Mouse (Mus musculus): ENCODE results near the gene Zfp933. TPM values are rescaled to one million over a fixed set of nuclear protein-coding genes. Genes with fewer than 3 reads are reported as not detected.
"Not testable (repeated sequence)": the region's sequence is repeated elsewhere in the genome, so short reads cannot be mapped to it uniquely, and the experiment has no call there.

Gene Zfp933
- total and polyA plus RNA-seq, 2 experiments from 2014 or later: 3.5 to 7.1 TPM

- ATAC-seq (ENCODE audit: insufficient read depth, low read depth) (no peak), DNase-seq (ENCODE audit: low spot score) (no peak)
- H3K9me3 ChIP-seq (replicated peaks; ENCODE audit: control insufficient read depth, low read length): 0 out of 2 replicates have a peak, but pooled peaks cover 4% of the 10 kb centered on the region
- no peak overlapping the region for H3K27ac ChIP-seq (ENCODE audit: low read depth)
- TF ChIP-seq CTCF (IDR thresholded peaks at IDR 0.05; ENCODE audit: low read depth) (peak; percentile 46), EP300 (IDR thresholded peaks at IDR 0.05; ENCODE audit: low read depth) (no peak)
- no peaks in the 10 kb centered on the region for H3K4me1 ChIP-seq (ENCODE audit: control insufficient read depth, insufficient read depth)
- H3K9ac ChIP-seq (replicated peaks; ENCODE audit: low read depth, low read length): no peak overlapping the region
- no peak overlapping the region for H3K4me2 ChIP-seq (ENCODE audit: low read depth, low read length)
- H3K36me3 ChIP-seq (replicated peaks; ENCODE audit: control insufficient read depth, insufficient read depth, low read length): no peaks in the 10 kb centered on the region
- no peaks in the 10 kb centered on the region for H3K27me3 ChIP-seq (ENCODE audit: control insufficient read depth, insufficient read depth, low read length)
- WGBS: 53% methylated on average over 2 of the region's 2 CpGs
- H3K4me3 ChIP-seq (ENCODE audit: low read depth, low read length): no peak overlapping the region
These were observed 33.5 kb downstream of the Zfp933 start for GRCm38 (mm10) chr4:147814592-147815167.

- H3K27ac ChIP-seq (ENCODE audit: low read depth): no peak overlapping the region
- no peak overlapping the region for H3K4me2 ChIP-seq (ENCODE audit: low read depth, low read length)
- H3K36me3 ChIP-seq (replicated peaks; ENCODE audit: control insufficient read depth, insufficient read depth, low read length): no peaks in the 10 kb centered on the region
- no peak overlapping the region for H3K9ac ChIP-seq (replicated peaks; ENCODE audit: low read depth, low read length)
- no peak for ATAC-seq (ENCODE audit: insufficient read depth, low read depth)
- 38% methylated on average over 5 of the region's 5 CpGs for WGBS
- H3K27me3 ChIP-seq (ENCODE audit: control insufficient read depth, insufficient read depth, low read length): no peaks in the 10 kb centered on the region
- TF ChIP-seq EP300 (IDR thresholded peaks at IDR 0.05; ENCODE audit: low read depth) (no peak), CTCF (IDR thresholded peaks at IDR 0.05; ENCODE audit: low read depth) (no peak)
- no peak overlapping the region for H3K4me3 ChIP-seq (ENCODE audit: low read depth, low read length)
- no peak for DNase-seq (ENCODE audit: low spot score)
- peaks cover 9% of the 10 kb centered on the region for H3K4me1 ChIP-seq (ENCODE audit: control insufficient read depth, insufficient read depth)
- 0 out of 2 replicates have a peak, but pooled peaks cover 4% of the 10 kb centered on the region for H3K9me3 ChIP-seq (replicated peaks; ENCODE audit: control insufficient read depth, low read length)
These were observed 34.9 kb downstream of the Zfp933 start for GRCm38 (mm10) chr4:147813249-147813765.

GRCm38 (mm10) chr4:147809966-147810304 is 38.2 kb downstream of the Zfp933 start:
- 51% methylated on average over 2 of the region's 2 CpGs for WGBS
- not testable (repeated sequence) for H3K9me3 ChIP-seq (replicated peaks; ENCODE audit: control insufficient read depth, low read length); ATAC-seq (ENCODE audit: insufficient read depth, low read depth); H3K9ac ChIP-seq (replicated peaks; ENCODE audit: low read depth, low read length); H3K36me3 ChIP-seq (replicated peaks; ENCODE audit: control insufficient read depth, insufficient read depth, low read length); DNase-seq (ENCODE audit: low spot score); H3K4me1 ChIP-seq (ENCODE audit: control insufficient read depth, insufficient read depth); H3K27me3 ChIP-seq (ENCODE audit: control insufficient read depth, insufficient read depth, low read length)
- Histone ChIP-seq H3K4me3 (ENCODE audit: low read depth, low read length) (peak overlapping the region; percentile 59), H3K4me2 (ENCODE audit: low read depth, low read length) (peak overlapping the region; percentile 68), H3K27ac (ENCODE audit: low read depth) (peak overlapping the region; percentile 79; the same call in 1 of the 2 replicates)

- H3K4me1 ChIP-seq (ENCODE audit: control insufficient read depth, insufficient read depth); H3K9me3 ChIP-seq (replicated peaks; ENCODE audit: control insufficient read depth, low read length); H3K36me3 ChIP-seq (replicated peaks; ENCODE audit: control insufficient read depth, insufficient read depth, low read length); H3K27me3 ChIP-seq (ENCODE audit: control insufficient read depth, insufficient read depth, low read length): not testable (repeated sequence)
- H3K4me3 ChIP-seq (ENCODE audit: low read depth, low read length): peak within 1 kb of the TSS; percentile 59
- DNase-seq (ENCODE audit: low spot score) (peak; percentile 59), ATAC-seq (ENCODE audit: insufficient read depth, low read depth) (peak; percentile 66; the same call in 1 of the 2 replicates)
- peak within 1 kb of the TSS; percentile 79 for H3K27ac ChIP-seq (ENCODE audit: low read depth)
- WGBS: 5% methylated on average over 15 of the region's 15 CpGs
- peak within 1 kb of the TSS; percentile 68 for H3K4me2 ChIP-seq (ENCODE audit: low read depth, low read length)
- peak within 1 kb of the TSS; percentile 56 for H3K9ac ChIP-seq (replicated peaks; ENCODE audit: low read depth, low read length)
These were observed 38.7 kb downstream of the Zfp933 start, which contains the start of gene Zfp984 for GRCm38 (mm10) chr4:147809292-147809965. Zfp984 (minus strand) TSS chr4:147809788.

GRCm38 (mm10) chr4:147808483-147808882 is 39.7 kb downstream of the Zfp933 start:
- not testable (repeated sequence) for DNase-seq (ENCODE audit: low spot score); H3K27ac ChIP-seq (ENCODE audit: low read depth); H3K27me3 ChIP-seq (ENCODE audit: control insufficient read depth, insufficient read depth, low read length); H3K36me3 ChIP-seq (replicated peaks; ENCODE audit: control insufficient read depth, insufficient read depth, low read length); H3K4me1 ChIP-seq (ENCODE audit: control insufficient read depth, insufficient read depth); H3K9me3 ChIP-seq (replicated peaks; ENCODE audit: control insufficient read depth, low read length); ATAC-seq (ENCODE audit: insufficient read depth, low read depth); H3K9ac ChIP-seq (replicated peaks; ENCODE audit: low read depth, low read length)
- Histone ChIP-seq H3K4me2 (ENCODE audit: low read depth, low read length) (peak overlapping the region; percentile 68), H3K4me3 (ENCODE audit: low read depth, low read length) (peak overlapping the region; percentile 59; the same call in 1 of the 2 replicates)
- WGBS: 48% methylated on average over 4 of the region's 4 CpGs

- not testable (repeated sequence) for H3K9me3 ChIP-seq (replicated peaks; ENCODE audit: control insufficient read depth, low read length); H3K4me1 ChIP-seq (ENCODE audit: control insufficient read depth, insufficient read depth); H3K36me3 ChIP-seq (replicated peaks; ENCODE audit: control insufficient read depth, insufficient read depth, low read length); ATAC-seq (ENCODE audit: insufficient read depth, low read depth); H3K9ac ChIP-seq (replicated peaks; ENCODE audit: low read depth, low read length); H3K27ac ChIP-seq (ENCODE audit: low read depth); H3K4me2 ChIP-seq (ENCODE audit: low read depth, low read length); H3K4me3 ChIP-seq (ENCODE audit: low read depth, low read length); DNase-seq (ENCODE audit: low spot score); H3K27me3 ChIP-seq (ENCODE audit: control insufficient read depth, insufficient read depth, low read length)
- WGBS: 82% methylated on average over 1 of the region's 1 CpGs
These were observed 52.9 kb downstream of the Zfp933 start for GRCm38 (mm10) chr4:147795308-147795707.

GRCm38 (mm10) chr4:147794026-147794665 is 54.0 kb downstream of the Zfp933 start:
- not testable (repeated sequence) for ATAC-seq (ENCODE audit: insufficient read depth, low read depth); DNase-seq (ENCODE audit: low spot score); H3K4me3 ChIP-seq (ENCODE audit: low read depth, low read length); H3K9ac ChIP-seq (replicated peaks; ENCODE audit: low read depth, low read length); H3K9me3 ChIP-seq (replicated peaks; ENCODE audit: control insufficient read depth, low read length); H3K4me2 ChIP-seq (ENCODE audit: low read depth, low read length); H3K36me3 ChIP-seq (replicated peaks; ENCODE audit: control insufficient read depth, insufficient read depth, low read length); H3K4me1 ChIP-seq (ENCODE audit: control insufficient read depth, insufficient read depth); H3K27me3 ChIP-seq (ENCODE audit: control insufficient read depth, insufficient read depth, low read length); H3K27ac ChIP-seq (ENCODE audit: low read depth)
- WGBS: 90% methylated on average over 1 of the region's 3 CpGs

GRCm38 (mm10) chr4:147793390-147793916 is 54.7 kb downstream of the Zfp933 start:
- not testable (repeated sequence) for DNase-seq (ENCODE audit: low spot score); H3K27ac ChIP-seq (ENCODE audit: low read depth); H3K36me3 ChIP-seq (replicated peaks; ENCODE audit: control insufficient read depth, insufficient read depth, low read length); ATAC-seq (ENCODE audit: insufficient read depth, low read depth); H3K9me3 ChIP-seq (replicated peaks; ENCODE audit: control insufficient read depth, low read length); H3K9ac ChIP-seq (replicated peaks; ENCODE audit: low read depth, low read length); H3K4me2 ChIP-seq (ENCODE audit: low read depth, low read length); H3K27me3 ChIP-seq (ENCODE audit: control insufficient read depth, insufficient read depth, low read length); H3K4me1 ChIP-seq (ENCODE audit: control insufficient read depth, insufficient read depth); H3K4me3 ChIP-seq (ENCODE audit: low read depth, low read length)
- WGBS: 63% methylated on average over 2 of the region's 2 CpGs
